Mouse (Mus musculus): ENCODE measurements at regions not wholly inside any gene's neighbourhood (a gene's known extent, or its start where the extent isn't known, plus 50 kb on each side); places are given as distances from the start of the nearest gene placed in this dataset.

DNA sequence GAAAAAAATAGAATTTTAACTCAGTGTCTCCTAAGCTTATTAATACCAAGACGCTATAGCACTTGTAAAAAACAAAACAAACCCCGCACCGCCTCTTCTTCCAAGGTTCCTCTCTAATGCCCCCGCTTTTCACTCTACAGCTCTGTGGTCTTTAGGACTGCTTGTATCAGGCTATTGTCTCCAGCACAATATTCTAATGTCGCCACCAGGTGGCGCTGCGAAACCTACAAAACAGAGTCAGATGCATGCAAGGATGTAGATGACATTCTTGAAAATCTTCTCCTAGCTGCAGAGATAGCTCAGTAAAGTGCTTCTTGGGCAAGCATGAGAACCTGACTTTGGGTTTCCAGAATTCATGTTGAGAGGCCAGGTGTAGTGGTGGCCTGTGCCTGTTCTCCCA lies 75.9 kb upstream of the C2cd4b start:
- Histone ChIP-seq H3K4me1 (ENCODE audit: control insufficient read depth, insufficient read depth, low read length) (no peaks in the 10 kb centered on the region), H3K36me3 (ENCODE audit: control insufficient read depth, insufficient read depth, low read length) (no peaks in the 10 kb centered on the region), H3K27ac (ENCODE audit: low read length) (no peak overlapping the region), H3K4me2 (ENCODE audit: low read depth, low read length) (no peak overlapping the region), H3K9ac (ENCODE audit: low read depth, low read length) (no peak overlapping the region), H3K27me3 (replicated peaks; ENCODE audit: control insufficient read depth, insufficient read depth, low read length) (no peaks in the 10 kb centered on the region), H3K9me3 (ENCODE audit: control insufficient read depth, low read length) (peaks cover 11% of the 10 kb centered on the region), H3K4me3 (ENCODE audit: low read length) (no peak overlapping the region)
- no peak for ATAC-seq
- WGBS = 8% methylated on average over 7 of the region's 7 CpGs

DNA sequence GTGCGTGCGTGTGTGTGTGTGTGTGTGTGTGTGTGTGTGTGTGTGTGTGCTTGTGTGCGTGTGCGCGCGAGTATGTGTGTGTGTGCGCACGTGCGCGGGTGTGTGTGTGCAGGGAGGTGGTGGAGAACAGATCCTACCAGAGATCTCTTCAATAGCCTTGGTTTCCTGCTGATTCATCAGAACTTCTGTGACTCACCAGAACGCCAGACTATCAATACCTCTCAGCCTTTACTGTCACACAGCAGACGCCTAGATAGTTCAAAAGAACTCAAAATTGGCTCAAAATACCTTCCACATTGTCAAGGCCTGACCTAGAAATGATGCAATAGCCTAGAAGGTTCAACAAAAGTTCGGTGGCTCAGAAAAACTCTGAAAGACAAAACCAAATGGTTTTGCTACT lies 66.8 kb upstream of the C2cd4b start:
- no peaks in the 10 kb centered on the region for H3K36me3 ChIP-seq (ENCODE audit: control insufficient read depth, insufficient read depth, low read length)
- H3K4me1 ChIP-seq (ENCODE audit: control insufficient read depth, insufficient read depth, low read length) = no peaks in the 10 kb centered on the region
- 90% methylated on average over 13 of the region's 13 CpGs for WGBS
- no peak overlapping the region for H3K27ac ChIP-seq (ENCODE audit: low read length)
- H3K9ac ChIP-seq (ENCODE audit: low read depth, low read length) = no peak overlapping the region
- no peaks in the 10 kb centered on the region for H3K27me3 ChIP-seq (replicated peaks; ENCODE audit: control insufficient read depth, insufficient read depth, low read length)
- no peaks in the 10 kb centered on the region for H3K9me3 ChIP-seq (ENCODE audit: control insufficient read depth, low read length)
- no peak overlapping the region for H3K4me2 ChIP-seq (ENCODE audit: low read depth, low read length)
- ATAC-seq = no peak
- H3K4me3 ChIP-seq (ENCODE audit: low read length) = no peak overlapping the region

DNA sequence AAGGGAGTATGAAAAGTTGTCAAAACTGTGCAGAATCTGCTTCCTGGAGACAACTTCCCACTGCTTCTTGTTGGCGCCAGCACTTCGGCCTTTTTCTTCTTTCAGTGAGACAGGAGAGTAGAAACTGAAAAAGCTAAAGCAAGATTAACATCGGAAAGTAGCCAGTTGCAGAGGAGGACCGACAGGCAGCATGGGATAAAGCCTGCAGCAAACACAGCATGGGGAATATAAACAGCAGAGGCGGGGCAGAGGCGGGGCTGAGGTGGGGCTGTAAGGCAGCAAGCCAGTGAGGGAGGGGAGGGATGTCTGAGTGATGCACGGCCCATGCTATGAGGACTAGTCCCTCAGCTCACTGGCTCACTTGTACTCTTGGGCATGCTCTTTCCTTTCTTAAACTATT lies 65.5 kb upstream of the C2cd4b start:
- Histone ChIP-seq H3K27me3 (replicated peaks; ENCODE audit: control insufficient read depth, insufficient read depth, low read length) (no peaks in the 10 kb centered on the region), H3K4me2 (ENCODE audit: low read depth, low read length) (no peak overlapping the region), H3K9me3 (ENCODE audit: control insufficient read depth, low read length) (no peaks in the 10 kb centered on the region), H3K36me3 (ENCODE audit: control insufficient read depth, insufficient read depth, low read length) (no peaks in the 10 kb centered on the region), H3K27ac (ENCODE audit: low read length) (no peak overlapping the region), H3K9ac (ENCODE audit: low read depth, low read length) (no peak overlapping the region), H3K4me1 (ENCODE audit: control insufficient read depth, insufficient read depth, low read length) (no peaks in the 10 kb centered on the region), H3K4me3 (ENCODE audit: low read length) (no peak overlapping the region)
- WGBS = 12% methylated on average over 7 of the region's 7 CpGs
- no peak for ATAC-seq

DNA sequence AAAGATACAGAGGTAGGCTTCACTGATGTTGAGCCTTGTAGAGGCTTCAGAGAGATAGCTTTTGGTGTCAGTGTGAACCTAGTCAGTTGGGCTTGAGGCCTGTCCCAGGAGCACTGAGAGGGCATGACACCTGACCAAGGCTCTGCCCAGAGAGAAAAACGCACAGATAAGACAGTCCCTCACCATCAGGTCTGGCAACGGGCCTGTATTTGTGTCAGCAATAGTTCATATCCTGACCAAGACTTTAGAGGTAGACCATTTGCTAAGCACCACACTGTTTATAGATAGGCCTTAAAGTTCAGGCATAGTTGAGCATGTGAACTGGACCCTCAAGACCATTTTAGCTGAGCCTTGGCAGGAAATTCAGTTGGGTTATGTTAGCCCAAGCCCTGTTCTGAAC lies 60.4 kb upstream of the C2cd4b start:
- Histone ChIP-seq H3K4me3 (ENCODE audit: low read length) (no peak overlapping the region), H3K9me3 (ENCODE audit: control insufficient read depth, low read length) (no peaks in the 10 kb centered on the region), H3K9ac (ENCODE audit: low read depth, low read length) (no peak overlapping the region), H3K27ac (ENCODE audit: low read length) (no peak overlapping the region), H3K4me1 (ENCODE audit: control insufficient read depth, insufficient read depth, low read length) (0 out of 2 replicates have a peak, but pooled peaks cover 2% of the 10 kb centered on the region), H3K27me3 (replicated peaks; ENCODE audit: control insufficient read depth, insufficient read depth, low read length) (no peaks in the 10 kb centered on the region), H3K36me3 (ENCODE audit: control insufficient read depth, insufficient read depth, low read length) (no peaks in the 10 kb centered on the region), H3K4me2 (ENCODE audit: low read depth, low read length) (no peak overlapping the region)
- WGBS = 87% methylated on average over 2 of the region's 2 CpGs
- ATAC-seq = no peak

DNA sequence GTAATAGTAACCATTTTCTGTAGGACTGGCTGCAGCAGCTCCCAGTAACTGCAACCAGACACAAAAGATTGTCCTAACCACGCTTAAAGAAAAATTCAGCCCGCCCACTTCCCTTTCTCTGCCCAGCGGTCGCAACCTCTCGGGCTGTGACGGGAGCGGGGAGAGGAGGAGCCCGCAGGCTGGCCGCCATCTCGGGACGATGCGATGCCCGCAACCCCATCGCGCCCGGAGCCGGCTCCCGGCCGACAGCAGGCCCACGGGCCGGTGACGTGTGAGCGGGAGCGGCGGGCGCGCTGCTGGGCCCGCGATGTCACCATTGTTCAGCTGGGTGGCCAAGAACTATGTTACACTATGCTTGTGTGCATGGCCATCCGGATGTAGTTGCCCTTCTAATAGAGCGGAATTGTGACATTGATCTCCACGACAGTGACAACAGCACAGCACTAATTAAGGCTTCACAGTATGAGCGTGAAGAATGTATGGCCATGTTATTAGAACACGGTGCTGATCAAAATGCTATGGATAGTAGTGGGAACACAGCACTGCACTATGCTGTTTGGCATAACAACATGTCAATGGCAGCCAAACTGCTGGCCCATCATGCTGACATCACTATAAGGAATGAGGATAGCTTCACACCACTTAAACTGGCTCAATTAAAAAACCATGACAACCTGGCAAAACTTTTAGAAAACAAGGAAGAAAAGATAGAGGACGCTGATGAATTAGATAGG lies 59.2 kb upstream of the C2cd4b start:
- peak overlapping the region; percentile 76 for H3K4me2 ChIP-seq (ENCODE audit: low read depth, low read length)
- H3K4me1 ChIP-seq (ENCODE audit: control insufficient read depth, insufficient read depth, low read length) = 0 out of 2 replicates have a peak, but pooled peaks cover 2% of the 10 kb centered on the region
- no peaks in the 10 kb centered on the region for H3K36me3 ChIP-seq (ENCODE audit: control insufficient read depth, insufficient read depth, low read length)
- H3K27ac ChIP-seq (ENCODE audit: low read length) = no peak overlapping the region
- ATAC-seq = peak; percentile 50; the same call in 1 of the 2 replicates
- peak overlapping the region; percentile 49 for H3K4me3 ChIP-seq (ENCODE audit: low read length)
- no peaks in the 10 kb centered on the region for H3K27me3 ChIP-seq (replicated peaks; ENCODE audit: control insufficient read depth, insufficient read depth, low read length)
- no peaks in the 10 kb centered on the region for H3K9me3 ChIP-seq (ENCODE audit: control insufficient read depth, low read length)
- peak overlapping the region; percentile 66 for H3K9ac ChIP-seq (ENCODE audit: low read depth, low read length)
- WGBS = 22% methylated on average over 35 of the region's 35 CpGs

DNA sequence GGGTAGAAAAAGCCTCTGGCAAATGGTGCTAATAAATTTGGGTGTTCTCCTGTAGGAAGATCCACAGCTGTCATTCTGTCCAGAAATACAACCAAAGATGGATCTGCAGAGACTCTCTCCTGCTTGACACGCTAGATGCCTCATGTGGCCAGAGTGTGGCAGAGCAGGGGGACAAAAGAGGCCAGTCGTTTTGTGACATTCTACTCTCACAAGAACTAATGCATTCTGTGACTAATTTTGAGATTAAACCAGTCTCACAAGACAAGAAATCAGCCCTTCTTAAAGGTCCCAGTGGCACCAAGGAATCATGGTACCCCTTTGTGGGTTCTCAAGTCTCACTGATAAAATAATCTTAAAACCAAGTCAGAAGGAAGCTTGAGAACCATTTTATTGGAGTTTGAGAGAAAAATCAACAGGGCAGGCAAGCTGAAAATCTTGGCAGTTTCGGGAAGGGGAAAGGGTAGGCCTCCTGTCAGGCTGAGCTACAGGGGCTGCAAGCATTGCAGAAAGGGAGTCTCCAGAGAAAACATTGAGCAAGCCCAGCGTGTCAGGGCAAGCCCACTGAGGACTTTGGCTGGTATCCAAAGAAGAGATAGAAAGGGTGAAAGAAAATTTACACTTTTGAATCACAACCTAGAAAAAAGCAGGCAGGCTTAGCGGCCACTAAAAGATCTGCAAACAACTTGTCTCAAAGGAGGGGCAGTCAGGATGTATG lies 50.8 kb upstream of the C2cd4b start:
- Histone ChIP-seq H3K4me1 (ENCODE audit: control insufficient read depth, insufficient read depth, low read length) (no peaks in the 10 kb centered on the region), H3K27ac (ENCODE audit: low read length) (no peak overlapping the region), H3K27me3 (replicated peaks; ENCODE audit: control insufficient read depth, insufficient read depth, low read length) (no peaks in the 10 kb centered on the region), H3K4me2 (ENCODE audit: low read depth, low read length) (no peak overlapping the region), H3K4me3 (ENCODE audit: low read length) (no peak overlapping the region), H3K9me3 (ENCODE audit: control insufficient read depth, low read length) (no peaks in the 10 kb centered on the region), H3K9ac (ENCODE audit: low read depth, low read length) (no peak overlapping the region), H3K36me3 (ENCODE audit: control insufficient read depth, insufficient read depth, low read length) (no peaks in the 10 kb centered on the region)
- 48% methylated on average over 5 of the region's 5 CpGs for whole genome bisulfite sequencing
- no peak for ATAC-seq

Measured in intestine, embryonic 16.5 days (tissue).